Mouse (Mus musculus) right cerebral cortex, postnatal 10 days (tissue): ENCODE data around the gene Siva1.

Experiments used
- DNase-seq, 2 experiments: peaks; one replicate each; pipeline ENCODE4 v3.0.0; 2021; ENCODE audit warnings: low spot score in 2 of 2

The Siva1 gene

DNA sequence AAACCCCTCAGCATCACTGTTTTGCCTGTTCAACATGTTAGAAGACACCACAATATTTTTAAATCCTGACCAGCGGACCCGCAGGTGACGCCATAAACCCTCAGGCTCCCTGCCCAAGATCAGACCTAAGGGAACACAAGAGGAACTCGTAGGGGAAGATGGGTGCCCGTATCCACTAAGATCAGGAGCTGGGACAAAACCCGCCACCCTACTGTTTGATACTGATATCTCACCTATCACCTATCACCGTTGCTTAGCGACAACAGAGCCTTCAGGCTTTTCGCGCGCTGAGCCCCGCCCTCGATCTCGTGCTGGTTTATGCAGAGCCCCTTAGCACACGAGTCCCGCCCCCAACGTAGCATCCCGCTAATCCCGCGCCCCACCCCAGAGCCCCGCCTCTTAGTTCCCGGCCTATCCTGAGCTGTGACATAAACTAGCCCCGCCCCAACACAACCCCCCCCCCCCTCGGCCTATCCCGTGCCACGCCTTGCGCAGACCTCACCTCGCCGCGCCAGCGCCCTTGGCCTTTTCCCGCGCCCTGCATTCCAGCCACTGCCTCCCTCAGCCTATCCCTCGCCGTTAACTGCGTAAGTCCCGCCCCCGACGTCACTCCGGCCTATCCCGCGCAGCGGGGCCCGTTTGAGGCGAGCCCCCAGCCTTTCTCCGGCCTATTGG, at the start of gene Siva1:
Gene Siva1 (plus strand): TSS at position 500 of the 675 bp plus-strand sequence.
- peak; percentile 98 for DNase-seq

DNA sequence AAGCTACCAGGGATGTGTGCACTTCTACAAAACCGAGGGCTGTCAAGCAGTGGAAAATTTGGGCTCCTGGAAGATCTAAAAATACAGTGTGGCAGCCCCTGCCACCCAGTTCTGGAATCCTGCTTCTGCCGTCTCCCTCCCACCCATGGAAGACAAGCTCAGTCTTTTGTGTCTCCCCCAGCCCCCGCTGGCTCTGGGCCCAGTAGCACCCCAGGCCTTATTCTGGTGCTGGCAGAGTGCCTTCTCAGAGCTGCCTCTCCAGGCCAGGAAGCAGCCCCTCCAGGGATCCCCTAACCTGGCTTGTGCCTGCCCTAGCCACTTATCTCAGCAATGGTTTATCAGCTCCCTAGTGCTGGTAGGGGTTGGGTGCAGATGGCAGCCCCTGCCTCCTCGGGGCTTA, 49.5 kb upstream of the Siva1 start:
- DNase-seq: peak; percentile 81 to 84

DNA sequence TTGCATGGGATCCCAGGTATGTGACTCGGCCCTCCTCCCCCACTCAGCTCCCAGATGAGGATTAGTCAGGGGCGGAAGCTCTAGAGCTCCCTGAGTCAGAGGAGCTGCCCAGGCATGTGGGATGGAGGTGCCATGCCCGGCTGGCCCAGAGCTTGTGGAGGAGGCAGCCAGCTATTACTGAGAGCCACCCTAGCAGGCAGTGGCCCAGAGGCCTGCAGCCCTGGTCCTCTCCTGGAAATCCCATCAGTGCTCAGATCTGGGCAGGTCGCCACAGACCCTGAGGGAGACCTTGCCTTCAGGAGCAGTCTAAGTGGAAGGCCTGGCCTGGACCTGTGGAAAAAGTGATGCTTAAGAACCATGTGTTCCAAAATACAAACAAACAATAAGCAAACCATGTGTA, 48.9 kb upstream of the Siva1 start:
- DNase-seq: no peak

DNA sequence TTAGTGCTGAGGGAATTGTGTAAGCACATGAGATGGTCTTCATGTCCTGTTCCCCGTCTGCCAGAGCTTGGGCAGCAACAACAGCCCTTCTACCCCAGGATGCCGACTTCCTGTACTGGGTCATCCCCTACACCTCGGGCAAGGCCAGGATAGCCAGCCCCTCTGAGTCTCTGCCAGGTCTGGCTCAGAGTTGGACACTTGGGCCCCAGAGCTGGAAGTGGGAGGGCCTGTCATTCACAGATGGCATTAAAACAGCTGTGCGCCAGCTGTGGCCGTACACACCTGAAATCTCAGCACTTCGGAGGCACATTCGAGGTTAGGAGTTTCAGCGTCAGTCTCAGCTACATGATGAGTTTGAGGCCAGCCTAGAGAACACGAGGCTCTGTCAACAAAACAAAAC, 48.0 kb upstream of the Siva1 start:
- DNase-seq: no peak

DNA sequence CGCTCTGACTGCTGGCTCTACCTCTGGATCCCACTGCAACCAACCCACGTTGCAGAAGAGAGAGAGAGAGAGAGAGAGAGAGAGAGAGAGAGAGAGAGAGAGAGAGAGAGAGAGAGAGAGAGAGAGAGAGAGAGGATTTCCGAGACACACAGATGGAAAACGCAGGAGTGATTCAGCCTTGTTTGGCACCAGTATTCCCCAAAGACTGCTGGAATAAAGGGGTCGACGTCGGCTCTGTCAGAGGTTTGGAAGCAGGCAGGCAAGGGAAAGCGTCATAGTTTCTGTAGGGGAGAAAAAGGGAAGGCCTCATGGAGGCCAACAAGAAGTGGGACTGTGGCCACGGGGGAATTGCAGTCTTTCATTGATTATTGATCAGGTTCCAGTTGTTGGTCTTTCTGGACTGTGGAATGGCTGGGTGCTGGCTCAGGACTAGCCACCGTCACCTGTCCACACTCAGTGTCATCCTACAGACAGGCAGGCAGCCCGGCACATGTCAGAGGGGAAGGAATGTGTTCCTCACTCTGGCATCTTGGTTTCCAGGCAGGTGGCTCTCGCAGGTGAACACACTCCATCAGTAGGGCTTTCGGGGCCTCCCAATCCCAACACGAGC, 47.5 kb upstream of the Siva1 start:
- no peak for DNase-seq

DNA sequence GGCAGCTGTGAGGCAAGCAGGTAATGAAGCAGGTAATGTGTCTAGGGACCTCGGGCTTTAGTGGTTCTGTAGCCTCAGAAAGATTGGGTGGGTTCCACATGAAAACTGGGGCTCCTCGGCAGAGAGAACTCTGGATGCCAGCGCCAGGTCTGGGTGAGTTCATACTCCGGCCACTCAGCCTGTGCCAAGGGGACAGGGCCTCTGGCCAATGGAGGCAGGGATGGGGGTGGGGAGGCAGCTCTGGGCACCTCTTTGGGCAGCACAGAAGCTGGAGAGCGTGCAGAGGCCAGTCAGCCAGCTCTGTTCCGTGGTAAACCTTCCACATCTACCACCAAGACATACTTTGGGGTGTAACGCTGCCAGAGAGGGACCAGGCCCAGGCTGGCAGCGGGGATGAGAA, 46.9 kb upstream of the Siva1 start:
- DNase-seq: peak; percentile 75 to 78

DNA sequence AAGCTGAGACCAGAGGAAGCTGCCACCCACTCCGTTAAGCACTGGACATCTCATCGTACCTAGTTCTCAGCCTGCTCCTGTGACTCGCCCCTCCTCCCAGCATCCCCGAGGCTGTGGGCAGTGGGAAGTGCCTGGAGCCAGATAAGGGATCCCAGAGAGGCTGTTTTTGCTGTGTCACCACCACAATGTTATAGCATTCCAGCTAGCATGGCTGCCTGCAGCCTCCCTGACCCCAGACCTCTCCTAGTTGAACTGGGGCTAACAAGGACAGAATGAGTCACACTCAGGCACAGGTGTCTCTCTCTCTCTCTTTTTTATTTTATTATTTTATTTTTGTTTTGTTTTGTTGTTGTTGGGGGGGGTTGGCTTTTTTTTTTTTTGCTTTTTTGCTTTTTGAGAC, 45.3 kb upstream of the Siva1 start:
- DNase-seq: no peak

DNA sequence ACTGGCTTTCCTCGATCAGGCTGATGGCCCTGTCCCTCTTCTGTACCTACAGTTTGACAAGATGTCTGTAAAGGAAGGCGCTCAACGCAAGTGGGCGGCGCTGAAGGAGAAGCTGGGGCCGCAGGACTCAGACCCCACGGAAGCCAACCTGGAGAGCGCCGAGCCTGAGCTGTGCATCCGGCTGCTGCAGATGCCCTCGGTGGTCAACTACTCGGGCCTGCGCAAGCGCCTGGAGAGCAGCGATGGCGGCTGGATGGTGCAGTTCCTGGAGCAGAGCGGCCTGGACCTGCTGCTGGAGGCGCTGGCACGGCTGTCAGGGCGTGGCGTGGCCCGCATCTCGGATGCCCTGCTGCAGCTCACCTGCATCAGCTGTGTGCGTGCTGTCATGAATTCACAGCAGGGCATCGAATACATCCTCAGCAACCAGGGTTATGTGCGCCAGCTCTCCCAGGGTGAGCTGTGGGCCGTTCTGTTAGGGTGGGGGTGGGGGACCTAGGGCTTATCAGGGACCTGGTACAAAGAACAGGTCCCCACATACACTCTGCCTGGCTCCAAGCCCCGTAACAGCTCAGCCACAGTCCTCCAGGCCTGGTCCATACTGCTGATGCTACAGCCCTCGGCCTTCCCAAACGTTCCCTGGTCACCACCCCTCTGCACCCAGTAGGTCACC, 44.4 kb upstream of the Siva1 start:
- no peak for DNase-seq

DNA sequence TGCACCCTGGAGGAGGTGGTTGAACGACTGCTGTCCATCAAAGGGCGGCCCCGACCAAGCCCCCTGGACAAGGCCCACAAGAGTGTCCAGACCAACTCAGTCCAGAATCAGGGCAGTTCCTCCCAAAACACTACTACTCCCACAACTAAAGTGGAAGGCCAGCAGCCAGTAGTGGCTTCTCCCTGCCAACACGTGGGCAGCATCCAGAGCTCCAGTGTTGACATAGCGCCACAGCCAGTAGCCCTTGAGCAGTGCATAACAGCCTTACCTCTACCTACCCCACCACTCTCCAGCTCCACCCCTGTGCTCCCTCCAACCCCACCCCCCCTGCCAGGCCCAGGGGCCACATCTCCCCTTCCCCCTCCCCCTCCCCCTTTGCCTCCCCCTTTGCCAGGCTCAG, 40.5 kb upstream of the Siva1 start:
- DNase-seq: no peak

DNA sequence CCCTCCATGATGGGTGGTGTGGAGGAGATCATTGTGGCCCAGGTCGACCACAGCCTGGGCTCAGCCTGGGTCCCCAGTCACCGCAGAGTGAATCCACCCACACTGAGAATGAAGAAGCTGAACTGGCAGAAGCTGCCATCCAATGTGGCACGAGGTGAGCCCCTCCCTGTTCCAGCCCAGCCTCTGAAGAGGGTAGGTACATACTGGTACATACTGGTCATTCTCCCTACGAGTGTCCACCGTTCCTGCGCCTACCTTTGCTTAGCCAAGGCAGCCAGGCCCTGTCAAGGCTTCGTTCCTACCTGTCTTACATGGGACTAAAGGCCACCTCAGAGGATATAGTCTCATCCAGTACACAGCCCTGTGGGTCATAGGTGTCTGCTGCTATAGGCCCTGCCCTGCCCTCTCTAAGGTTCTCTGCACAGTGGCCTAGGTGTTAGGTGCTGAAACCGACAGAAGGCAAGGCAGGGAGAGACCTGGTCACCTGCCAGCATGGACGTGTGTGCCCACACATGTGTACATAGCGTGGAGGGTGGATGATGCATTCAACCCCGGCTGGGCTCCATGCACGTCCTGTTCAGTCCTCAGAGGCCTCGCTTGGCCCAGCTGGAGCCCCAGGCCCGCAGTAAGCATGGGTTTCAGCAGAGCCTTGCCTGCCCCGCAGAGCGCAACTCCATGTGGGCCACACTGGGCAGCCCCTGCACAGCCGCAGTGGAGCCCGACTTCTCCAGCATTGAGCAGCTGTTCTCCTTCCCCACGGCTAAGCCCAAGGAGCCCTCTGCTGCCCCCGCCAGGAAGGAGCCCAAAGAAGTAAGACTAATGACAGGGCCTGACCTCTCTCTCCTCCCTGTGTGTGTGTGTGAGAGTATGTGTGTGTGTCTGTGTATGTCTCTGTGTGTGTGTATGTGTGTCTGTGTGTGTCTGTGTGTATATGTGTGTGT, 39.5 kb upstream of the Siva1 start:
- peak in 1 of 2 experiments; percentile 73 for DNase-seq

DNA sequence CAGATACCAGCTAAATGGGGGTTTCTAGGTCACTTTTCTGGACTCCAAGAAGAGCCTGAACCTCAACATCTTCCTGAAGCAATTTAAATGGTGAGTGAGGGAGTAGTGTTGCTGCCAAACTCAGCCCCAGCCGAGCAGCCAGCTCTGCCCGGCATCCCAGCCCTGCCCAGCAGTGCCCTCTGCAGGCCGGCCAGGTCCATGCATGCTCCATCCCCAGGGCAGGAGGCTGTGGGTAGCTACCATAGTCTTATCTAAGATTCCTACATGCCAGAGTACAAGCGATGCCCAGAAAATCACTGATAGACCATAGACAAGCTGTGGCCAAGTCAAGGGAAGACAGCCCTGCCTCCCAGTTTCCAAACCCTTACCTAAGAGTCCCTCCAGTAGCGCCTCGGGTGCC, 38.7 kb upstream of the Siva1 start:
- DNase-seq: peak; percentile 78 to 85

DNA sequence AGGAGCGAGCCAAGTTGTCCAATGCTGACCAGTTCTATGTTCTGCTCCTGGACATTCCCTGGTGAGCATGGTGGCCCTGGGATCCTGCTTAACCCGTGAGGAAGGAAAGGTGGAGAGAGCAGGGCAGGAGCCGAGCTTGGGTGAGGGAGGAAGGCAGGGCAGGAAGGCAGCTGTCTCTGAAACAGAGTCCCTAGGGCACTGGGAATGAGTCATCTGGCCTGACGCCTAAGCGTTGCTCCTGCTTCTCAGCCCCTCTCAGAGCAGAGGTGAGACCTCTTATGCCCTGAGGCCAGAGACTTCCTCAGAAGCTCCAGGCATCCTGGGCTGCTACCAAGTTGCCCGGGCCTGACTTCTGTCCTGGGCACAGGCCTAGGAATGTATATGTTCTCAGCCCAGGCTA, 37.5 kb upstream of the Siva1 start:
- no peak for DNase-seq

DNA sequence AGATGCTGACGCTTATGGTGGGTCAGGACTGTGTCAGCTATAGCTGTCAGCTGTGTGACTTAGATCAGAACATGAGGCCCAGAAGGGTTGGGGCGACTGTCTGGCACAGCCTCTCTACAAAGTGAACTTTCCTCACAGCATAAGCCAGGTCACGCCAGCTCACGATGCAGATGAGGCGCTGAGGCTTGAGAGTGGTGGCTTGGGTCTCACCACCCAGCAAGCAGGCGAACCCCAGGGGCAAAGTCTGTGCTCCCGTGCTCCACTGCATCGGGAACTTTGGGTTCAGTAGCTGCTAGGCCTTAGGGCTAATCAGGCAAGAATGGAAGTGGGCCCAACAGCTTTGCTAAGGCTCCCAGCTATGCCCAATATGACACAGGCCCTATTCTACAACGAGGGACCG, 35.4 kb upstream of the Siva1 start:
- no peak for DNase-seq

DNA sequence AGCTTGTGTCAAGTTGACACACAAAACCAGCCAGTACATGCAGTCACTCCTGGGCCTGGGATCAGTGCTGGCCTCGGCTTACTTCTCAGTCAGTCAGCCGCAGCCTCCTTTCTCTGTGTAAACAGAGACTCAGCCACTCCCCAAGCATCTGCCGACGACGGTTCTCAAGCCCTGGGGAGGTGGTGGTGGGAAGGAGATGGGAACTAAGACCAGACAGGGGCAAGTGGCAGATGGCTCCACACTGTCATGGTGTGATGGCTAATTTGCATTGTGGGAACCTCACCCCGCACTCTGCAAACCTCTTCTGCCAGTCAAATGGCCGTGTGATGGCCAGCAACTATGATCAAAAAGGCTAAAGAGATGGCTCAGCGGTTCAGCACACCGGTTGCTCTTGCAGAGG, 27.8 kb upstream of the Siva1 start:
- DNase-seq: no peak

DNA sequence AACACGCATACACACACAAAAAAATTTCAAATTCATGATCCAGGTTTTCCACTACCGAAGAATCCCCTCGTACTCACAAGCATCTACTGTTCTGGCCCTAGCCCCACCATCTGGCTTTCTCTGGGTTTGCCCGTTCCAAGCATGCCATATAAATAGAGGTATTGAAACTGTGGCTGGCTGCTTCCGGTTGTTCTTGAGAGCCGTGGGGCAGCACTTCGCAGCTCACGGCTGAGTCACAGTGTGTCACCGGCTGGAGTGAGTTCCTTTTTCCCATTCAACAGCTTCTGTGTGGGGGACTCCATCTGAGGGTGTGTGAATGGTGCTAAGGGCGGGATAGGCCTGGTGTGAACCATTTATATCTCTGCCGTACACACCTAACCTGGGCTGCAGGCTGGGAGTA, 27.3 kb upstream of the Siva1 start:
- peak; percentile 79 to 89 for DNase-seq

DNA sequence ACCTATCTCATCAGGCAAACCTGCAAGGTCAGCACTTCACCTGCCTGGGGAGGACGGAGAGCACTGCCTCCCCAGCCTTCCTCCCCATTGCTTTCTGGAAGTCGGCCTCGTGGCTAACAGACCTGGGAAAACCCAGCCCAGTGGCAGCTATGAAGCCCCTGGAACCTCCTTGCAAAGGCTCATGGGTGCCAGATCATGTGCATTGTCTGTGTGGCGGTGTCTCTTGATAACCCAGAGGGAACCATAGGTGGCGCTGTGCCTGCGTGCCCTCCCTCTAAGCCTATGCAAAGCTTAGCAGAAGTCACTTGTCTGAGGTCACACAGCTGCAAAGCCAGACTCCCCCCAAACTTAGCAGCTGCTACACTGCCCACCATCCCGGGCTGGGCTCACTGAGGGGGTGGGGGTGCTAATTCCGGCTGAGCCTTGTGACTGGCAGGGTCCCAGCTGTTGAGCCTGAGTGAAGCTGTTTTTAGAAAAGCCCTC, 26.5 kb upstream of the Siva1 start:
- DNase-seq: peak; percentile 80 to 85

DNA sequence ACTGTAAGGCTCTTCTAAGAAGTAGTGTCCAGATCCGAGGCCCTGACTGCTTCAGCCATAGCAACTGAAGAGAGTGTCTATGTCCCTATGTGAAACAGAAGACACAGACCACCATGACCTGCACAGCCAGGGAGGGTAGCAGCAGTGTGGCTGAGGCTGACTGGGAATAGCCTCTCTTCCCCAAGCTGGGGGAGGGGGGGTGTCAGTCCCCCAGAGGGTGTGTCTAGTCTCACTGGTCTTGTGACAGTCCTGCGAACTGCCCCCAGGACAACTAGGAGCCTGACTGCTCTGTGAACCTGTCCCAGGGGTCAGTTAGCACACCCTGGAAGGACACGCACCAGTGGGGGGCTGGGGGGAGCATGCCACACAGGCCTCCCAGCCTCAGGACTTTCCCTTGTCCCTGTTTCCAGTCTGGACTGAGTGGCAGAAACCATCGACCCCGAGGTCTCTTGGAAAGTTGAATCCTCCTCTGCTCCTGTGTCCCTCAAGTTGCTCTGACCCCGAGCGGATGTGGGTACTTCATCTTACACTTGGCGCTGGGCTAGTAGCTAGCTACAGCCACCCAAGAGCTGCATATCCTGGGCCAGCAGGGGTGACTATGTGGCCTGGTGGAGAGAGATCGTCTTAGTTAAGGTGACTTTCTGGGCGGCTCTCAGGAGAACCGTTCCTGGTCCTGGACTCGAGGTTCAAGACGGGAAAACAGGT, 25.3 kb upstream of the Siva1 start:
- DNase-seq: no peak

DNA sequence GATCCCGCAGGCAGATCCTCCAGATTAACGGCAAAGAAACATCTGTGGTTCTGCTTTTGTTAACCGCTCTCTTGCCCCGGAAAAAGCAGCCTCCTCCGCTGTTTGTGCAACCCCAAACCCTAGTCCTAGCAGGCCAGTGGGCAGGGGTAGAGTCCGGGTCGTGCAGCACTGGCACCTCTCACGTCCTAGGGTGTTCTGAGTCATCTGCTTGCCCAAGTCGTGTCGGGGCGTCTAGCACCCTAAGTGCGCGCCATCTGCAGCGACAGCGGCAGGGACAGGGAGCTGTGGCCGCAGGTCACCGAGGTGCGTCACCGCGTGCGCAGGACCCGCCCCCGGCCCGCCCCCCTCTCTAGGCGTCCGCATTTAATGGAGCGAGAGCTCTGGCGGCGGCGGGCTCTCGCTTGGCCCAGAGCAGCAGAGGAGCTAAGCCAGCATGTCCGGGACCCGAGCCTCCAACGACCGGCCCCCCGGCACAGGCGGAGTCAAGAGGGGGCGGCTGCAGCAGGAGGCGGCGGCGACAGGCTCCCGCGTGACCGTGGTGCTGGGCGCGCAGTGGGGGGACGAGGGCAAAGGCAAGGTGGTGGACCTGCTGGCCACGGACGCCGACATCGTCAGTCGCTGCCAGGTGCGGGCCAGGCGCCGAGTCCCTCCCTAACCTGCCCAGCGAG, 24.7 kb upstream of the Siva1 start, which contains the start of gene Adssl1:
Gene Adssl1 (plus strand): TSS at position 360 of the 668 bp plus-strand sequence.
- DNase-seq: peak in 1 of 2 experiments; percentile 57

DNA sequence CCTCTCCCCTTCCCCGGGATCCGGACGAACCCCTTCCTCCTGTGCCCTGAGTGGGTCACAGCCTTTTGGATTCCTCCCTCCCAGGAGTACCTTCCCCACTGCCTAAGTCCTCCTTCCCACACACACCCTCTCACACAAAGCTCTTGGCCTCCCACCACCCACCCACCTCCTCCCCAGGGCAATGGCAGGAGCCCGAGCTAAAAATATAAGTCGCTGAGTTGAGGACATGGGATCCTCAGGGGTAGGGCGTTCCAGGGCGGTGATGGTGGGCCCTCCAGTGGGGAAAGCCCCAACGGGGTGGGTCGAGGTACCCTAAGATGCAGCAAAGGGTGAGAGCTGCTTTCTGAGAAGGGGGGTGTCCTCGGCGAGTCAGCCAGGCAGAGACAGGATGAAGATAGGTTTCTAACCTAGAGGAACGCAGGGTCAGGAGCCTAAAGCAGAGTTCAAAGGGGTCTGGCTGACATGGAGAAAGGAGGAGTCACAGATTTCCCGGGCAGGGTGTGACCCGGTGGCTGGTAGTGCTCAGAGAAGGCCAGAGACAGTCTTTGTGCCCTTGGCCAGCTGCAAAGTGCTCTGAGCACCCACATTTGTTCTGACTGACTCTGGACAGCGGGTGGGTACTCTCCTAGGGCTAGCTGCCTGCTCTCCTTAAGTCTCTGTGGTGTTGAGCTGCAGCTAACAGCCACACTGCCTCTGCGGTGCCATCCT, 24.0 kb upstream of the Siva1 start:
- DNase-seq: no peak

DNA sequence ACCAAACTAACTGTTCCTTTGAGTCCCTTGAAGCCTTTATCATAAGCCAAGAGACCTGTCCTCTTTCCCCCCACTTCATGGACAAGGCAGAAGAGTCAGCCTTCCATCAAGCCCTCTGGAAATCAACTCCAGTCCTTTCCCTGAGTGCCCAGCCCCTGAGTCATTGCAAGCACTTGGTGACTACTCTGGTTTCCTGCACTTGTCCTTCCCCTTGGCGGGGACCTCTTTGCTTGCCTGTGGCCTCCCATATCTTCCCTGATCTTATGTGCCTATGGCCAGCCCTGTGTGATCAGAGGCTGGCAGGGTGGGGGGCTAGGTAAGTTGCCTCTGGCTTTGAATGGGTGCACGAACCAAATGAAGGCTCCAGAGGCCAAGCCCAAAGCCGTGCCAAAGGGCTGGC, 22.6 kb upstream of the Siva1 start:
- DNase-seq: no peak
